Mouse (Mus musculus) kidney, adult 8-10 months (tissue): ENCODE data around the gene Slc35a5.

Experiments used
- DNase-seq, 2 experiments: peaks; one replicate each; pipeline ENCODE4 v3.0.0; 2022

Slc35a5 gene

DNA sequence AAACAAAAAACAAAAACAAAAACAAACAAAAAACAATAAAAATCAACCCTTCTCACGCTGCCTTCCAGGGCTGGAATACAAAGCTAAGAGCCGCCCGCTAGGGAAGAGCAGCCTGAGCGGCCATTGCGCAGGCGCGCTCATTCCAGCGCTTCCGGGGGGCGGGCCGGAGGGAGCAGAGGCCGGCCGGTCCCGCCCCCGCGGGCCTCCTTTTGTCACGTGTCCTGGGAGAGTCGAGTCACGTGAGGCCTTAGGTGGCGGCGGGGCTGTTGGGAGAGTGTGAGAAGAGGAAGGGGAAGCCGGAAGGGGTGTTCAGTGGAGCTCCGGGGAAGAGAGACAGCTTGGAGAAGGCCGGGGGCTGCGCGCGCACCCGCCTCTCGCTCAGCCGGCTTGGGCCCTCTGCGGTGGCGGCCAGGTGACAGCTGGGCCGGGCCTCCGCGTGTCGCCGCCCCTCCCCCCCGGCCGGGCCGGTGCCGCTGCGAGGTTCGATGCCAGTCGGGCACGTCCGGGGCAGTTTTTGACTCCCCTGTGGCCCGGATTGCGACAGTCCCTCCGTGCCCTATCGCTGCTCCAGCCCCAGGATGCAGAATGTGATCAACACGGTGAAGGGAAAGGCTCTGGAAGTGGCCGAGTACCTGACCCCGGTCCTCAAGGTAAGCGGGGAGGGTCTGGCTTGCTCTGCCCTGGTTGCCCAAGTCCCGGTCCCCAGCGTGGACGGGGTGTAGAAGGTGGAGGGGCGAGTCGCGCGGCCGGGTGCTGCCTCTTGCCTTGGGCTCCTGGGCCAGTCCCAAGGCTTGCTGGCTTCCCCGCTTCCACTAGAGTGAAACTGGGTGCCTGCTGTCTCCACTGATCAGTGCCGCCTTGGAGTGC is at the start of gene Slc35a5, which contains the start of gene Atg3:
TSS of gene Slc35a5 (minus strand) at position 185 of the 867 bp plus-strand sequence.
TSS of gene Atg3 (plus strand) at position 264 of the 867 bp plus-strand sequence.
- peak; percentile 94 to 96 for DNase-seq

- no peak for DNase-seq
Observed at GRCm38 (mm10) chr16:45204859-45205670, 46.6 kb upstream of the Slc35a5 start.

GRCm38 (mm10) chr16:45204438-45204837 is 45.9 kb upstream of the Slc35a5 start:
- no peak for DNase-seq

- no peak for DNase-seq
Observed at GRCm38 (mm10) chr16:45201395-45201794, 42.9 kb upstream of the Slc35a5 start.

- peak; percentile 43 to 55 for DNase-seq
Observed at GRCm38 (mm10) chr16:45196816-45197215, 38.3 kb upstream of the Slc35a5 start.

GRCm38 (mm10) chr16:45192613-45193012 is 34.1 kb upstream of the Slc35a5 start:
- DNase-seq = peak; percentile 47 to 78

- DNase-seq = no peak
Observed at GRCm38 (mm10) chr16:45181824-45182223, 23.3 kb upstream of the Slc35a5 start.

DNA sequence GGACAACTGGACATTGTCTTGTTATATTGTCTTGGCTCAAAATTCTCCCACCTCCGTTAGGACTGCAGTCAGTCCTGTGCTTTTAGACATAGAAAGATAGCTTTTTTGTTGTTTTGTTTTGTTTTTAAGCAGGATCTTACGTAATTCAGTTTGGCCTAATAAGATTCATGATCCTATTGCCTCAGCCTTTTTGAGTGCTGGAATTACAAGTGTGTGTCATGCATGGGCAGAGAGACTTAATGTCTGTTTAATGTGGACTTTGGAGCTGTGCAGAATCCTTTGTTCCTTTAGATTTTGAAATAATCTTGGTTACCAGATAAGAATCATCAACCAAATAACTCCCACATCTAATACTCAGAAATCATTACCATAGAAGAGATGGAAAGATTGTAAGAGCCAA is 20.0 kb upstream of the Slc35a5 start:
- no peak for DNase-seq

DNA sequence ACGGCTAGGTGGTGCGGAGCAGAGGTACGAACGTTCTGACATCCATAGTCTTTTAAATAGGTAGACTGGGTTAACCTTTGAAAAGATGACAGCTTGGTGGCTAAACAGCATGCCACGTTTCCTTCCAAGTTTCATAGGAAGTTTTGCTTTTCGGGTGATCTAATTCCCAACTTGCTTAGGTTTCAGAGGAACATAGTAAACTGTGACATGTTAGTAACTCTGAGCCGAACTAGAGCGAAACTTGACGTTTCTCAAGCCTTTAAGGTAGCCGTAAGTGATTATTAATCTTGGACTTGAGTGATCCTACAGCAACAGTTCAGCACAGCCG is 847 bp upstream of the Slc35a5 start:
- DNase-seq = no peak

DNA sequence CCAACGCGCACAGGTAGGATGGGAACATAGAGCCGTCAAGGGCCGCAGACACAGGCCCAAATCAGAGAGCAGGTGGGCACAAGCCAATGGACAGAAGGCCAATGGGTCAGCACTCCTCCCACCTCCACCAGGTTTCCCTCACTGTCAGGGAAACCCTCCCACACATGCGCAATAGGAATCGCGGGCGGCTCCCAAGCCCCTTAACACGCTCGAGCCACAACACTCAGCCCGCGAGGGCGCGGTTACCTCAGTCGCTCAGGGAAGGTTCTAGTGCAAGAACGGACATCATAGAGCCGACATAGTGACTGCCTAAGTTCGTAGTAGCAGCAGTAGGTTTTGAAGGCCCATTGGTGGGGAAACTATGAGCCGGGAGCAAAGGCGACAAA is 377 bp downstream of the Slc35a5 start:
- DNase-seq = peak; percentile 80

- peak; percentile 37 to 46 for DNase-seq
Observed at GRCm38 (mm10) chr16:45154741-45155250, 3.7 kb downstream of the Slc35a5 start.

DNA sequence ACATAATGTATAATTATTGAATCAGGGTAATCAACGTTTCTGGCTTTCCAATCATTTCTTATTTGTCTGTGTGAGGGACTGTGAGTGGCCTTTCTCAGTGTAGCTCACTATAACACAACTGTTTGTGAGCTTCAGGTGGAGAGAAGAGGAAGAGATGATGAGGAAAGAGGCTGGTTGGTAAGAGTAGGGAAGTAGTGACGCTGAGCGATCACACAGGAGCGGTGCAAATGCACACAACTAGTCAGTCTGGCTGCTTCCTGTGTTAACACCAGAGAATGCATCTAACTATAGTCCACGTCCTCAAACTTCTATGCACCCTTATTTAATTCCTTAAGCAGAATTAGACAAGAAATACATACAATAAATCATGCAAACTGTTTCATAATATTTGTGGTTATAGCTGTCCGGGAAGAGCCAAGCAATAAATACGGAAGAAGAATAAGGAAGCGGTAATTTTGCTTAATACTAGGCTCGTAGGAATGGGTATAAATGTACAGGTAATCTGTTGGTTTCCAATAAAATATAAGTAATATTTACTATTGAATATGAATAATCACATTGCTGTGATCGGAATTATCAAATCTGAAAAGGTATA is 9.9 kb downstream of the Slc35a5 start:
- no peak for DNase-seq

DNA sequence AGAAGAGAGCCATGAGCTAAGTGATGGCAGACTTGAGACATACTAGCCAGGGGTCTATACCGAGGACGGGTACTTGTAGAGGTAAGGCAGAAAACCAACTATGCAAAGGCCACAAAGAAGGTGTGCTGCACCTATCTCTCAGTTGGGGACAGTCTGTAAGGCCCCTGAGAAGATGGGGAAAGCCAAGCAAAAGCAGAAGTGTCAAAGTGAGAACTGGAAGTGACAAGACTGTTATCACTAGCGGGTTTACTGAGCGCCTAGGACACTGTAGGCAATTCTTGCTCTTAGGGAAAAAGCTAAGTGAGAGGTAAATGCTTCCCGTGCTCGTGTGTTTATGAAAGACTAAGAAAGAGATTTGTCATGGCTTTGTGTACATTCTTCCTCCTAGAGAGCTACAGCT is 13.4 kb downstream of the Slc35a5 start:
- DNase-seq = no peak

- DNase-seq = no peak
Observed at GRCm38 (mm10) chr16:45142565-45142964, 15.9 kb downstream of the Slc35a5 start.

- DNase-seq = no peak
Observed at GRCm38 (mm10) chr16:45141711-45142110, 16.8 kb downstream of the Slc35a5 start.

GRCm38 (mm10) chr16:45127936-45128710 is 30.4 kb downstream of the Slc35a5 start:
- no peak for DNase-seq

DNA sequence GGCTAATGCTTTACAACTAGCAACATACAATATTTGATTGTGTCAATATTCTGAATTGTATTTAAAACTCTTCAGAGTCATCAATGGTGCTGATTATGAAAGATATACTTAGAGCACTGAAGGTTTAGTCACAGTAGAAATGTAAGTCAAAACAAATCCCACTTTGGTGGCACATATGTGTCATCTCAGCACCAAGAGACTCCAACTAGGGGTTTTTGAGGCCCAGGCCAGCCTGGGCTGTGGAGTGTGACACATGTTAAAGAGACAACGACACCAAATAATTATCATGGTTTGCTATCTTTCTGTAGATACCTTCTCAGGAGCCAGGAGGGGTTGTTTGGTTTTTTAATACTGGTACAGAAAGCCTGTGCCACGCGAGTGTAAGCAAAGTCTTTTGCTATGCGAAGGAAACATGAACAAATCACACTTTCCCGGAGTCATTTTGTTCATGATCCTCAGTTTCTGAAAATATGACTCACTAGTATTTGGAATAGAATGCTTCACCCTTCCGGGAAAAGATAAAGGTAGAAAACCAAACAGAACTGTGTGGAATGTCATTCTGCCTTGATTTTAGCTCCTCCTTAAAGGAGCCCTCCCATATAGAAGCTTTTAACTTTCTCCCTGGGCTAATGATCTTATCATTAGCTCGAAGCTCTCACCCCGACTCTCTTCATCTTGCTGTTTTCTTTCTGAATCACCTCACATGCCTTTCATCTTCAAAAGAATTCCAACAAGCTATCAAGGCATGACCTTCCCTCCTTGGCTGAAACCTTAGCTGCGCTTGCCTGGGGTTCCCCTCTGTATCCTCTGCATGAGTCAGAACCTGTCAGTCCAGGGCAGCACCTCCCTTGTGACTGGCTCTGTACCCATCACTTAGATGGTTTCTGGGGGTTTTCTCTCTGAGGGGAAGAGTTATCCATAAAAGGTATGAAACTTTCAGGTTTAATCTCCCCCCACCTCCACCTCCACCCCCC is 34.0 kb downstream of the Slc35a5 start:
- no peak for DNase-seq

- DNase-seq = no peak
Observed at GRCm38 (mm10) chr16:45122571-45122970, 35.9 kb downstream of the Slc35a5 start.

- peak; percentile 47 to 61 for DNase-seq
Observed at GRCm38 (mm10) chr16:45120844-45121425, 37.6 kb downstream of the Slc35a5 start.

GRCm38 (mm10) chr16:45118760-45119159 is 39.7 kb downstream of the Slc35a5 start:
- no peak for DNase-seq

- no peak for DNase-seq
Observed at GRCm38 (mm10) chr16:45117200-45117599, 41.3 kb downstream of the Slc35a5 start.
